Mouse (Mus musculus) myocyte (in vitro differentiated cells): ENCODE measurements around the gene Gm45844. TPM values are rescaled to one million over a fixed set of nuclear protein-coding genes. Genes with fewer than 3 reads are reported as not detected.
"Not testable (repeated sequence)": the region's sequence is repeated elsewhere in the genome, so short reads cannot be mapped to it uniquely, and the experiment has no call there.

ENCODE experiments used
- H3K27me3 ChIP-seq: one replicate; pipeline ENCODE4 v1.6.1; 2011; ENCODE audit not compliant: control insufficient read depth, insufficient read depth, insufficient read length
- H3K36me3 ChIP-seq: one replicate; pipeline ENCODE4 v1.6.1; 2011; ENCODE audit not compliant: control insufficient read depth, insufficient read depth
- H3K4me2 ChIP-seq: one replicate; pipeline ENCODE4 v1.6.1; 2011; ENCODE audit warnings: low read depth, control low read depth
- H3K4me3 ChIP-seq: one replicate; pipeline ENCODE4 v1.5.1; 2011; ENCODE audit warnings: mild to moderate bottlenecking, control low read depth, moderate library complexity
- H3K79me2 ChIP-seq: one replicate; pipeline ENCODE4 v1.6.1; 2011; ENCODE audit not compliant: control insufficient read depth, insufficient read depth
- H3ac ChIP-seq: one replicate; pipeline ENCODE4 v1.6.1; 2011; ENCODE audit not compliant: control insufficient read depth, insufficient read length
- CEBPB ChIP-seq: IDR thresholded peaks from 2 replicates; pipeline ENCODE4 v1.6.1; 2011; ENCODE audit warnings: mild to moderate bottlenecking, moderate library complexity; ENCODE audit not compliant: poor library complexity, insufficient read depth, severe bottlenecking
- E2F4 ChIP-seq: IDR thresholded peaks from one replicate; pipeline ENCODE4 v1.6.1; 2011; ENCODE audit warnings: mild to moderate bottlenecking, control low read depth, moderate library complexity; ENCODE audit not compliant: insufficient read depth
- MAX ChIP-seq: IDR thresholded peaks from one replicate; pipeline ENCODE4 v1.6.1; 2011; ENCODE audit warnings: low read depth, mild to moderate bottlenecking, control low read depth
- MYOD1 ChIP-seq, 3 experiments: IDR thresholded peaks; one replicate each; pipeline ENCODE4 v1.6.1; 2011; ENCODE audit warnings: control low read depth in 2 of 3, low read depth in 2 of 3, mild to moderate bottlenecking in 2 of 3, moderate library complexity in 1 of 3; ENCODE audit not compliant: insufficient read length in 2 of 3, control insufficient read depth in 1 of 3
- MYOG ChIP-seq, 3 experiments: IDR thresholded peaks; one replicate each; pipeline ENCODE4 v1.6.1; 2011; ENCODE audit warnings: control low read depth in 2 of 3, low read depth in 2 of 3, mild to moderate bottlenecking in 2 of 3; ENCODE audit not compliant: insufficient read length in 2 of 3, control insufficient read depth in 1 of 3, insufficient read depth in 1 of 3
- POLR2A ChIP-seq: IDR thresholded peaks from one replicate; pipeline ENCODE4 v1.6.1; 2011; ENCODE audit warnings: low read depth, mild to moderate bottlenecking, control low read depth, moderate library complexity; ENCODE audit not compliant: insufficient read length
- POLR2AphosphoS2 ChIP-seq: IDR thresholded peaks from one replicate; pipeline ENCODE4 v1.6.1; 2011; ENCODE audit warnings: low read depth, control low read depth; ENCODE audit not compliant: insufficient read length
- REST ChIP-seq: IDR thresholded peaks from one replicate; pipeline ENCODE4 v1.6.1; 2011; ENCODE audit warnings: mild to moderate bottlenecking, control low read depth, moderate library complexity; ENCODE audit not compliant: insufficient read depth, insufficient read length
- SRF ChIP-seq: IDR thresholded peaks from one replicate; pipeline ENCODE4 v1.6.1; 2011; ENCODE audit warnings: low read depth; ENCODE audit not compliant: control insufficient read depth, insufficient read length
- TCF12 ChIP-seq: IDR thresholded peaks from one replicate; pipeline ENCODE4 v1.6.1; 2011; ENCODE audit warnings: mild to moderate bottlenecking, control low read depth; ENCODE audit not compliant: poor library complexity, insufficient read depth, severe bottlenecking
- TCF3 ChIP-seq: IDR thresholded peaks from one replicate; pipeline ENCODE4 v1.6.1; 2011; ENCODE audit warnings: low read depth, control low read depth; ENCODE audit not compliant: insufficient read length
- USF1 ChIP-seq: IDR thresholded peaks from one replicate; pipeline ENCODE4 v1.6.1; 2011; ENCODE audit warnings: low read depth, mild to moderate bottlenecking, control low read depth, moderate library complexity
- polyA plus RNA-seq: library from polyadenylated mRNA; unstranded; fragments of >200 nt; fragmentation: generic; extraction: Trizol; gene quantifications from one replicate; pipeline ENCODE4 v1.2.1, GENCODE M21; 2012; ENCODE audit warnings: missing spikeins

Gm45844 gene
- polyA plus RNA-seq: 0.59 TPM

GRCm38 (mm10) chr7:7277966-7278567, at the start of gene Gm45844:
Gm45844 (minus strand) TSS chr7:7278289.
- not testable (repeated sequence) for H3ac ChIP-seq, H3K27me3 ChIP-seq, H3K36me3 ChIP-seq, H3K79me2 ChIP-seq, H3K4me3 ChIP-seq
- H3K4me2 ChIP-seq: peak within 1 kb of the TSS; percentile 12

- Histone ChIP-seq H3K4me3 (no peak overlapping the region), H3K4me2 (no peak overlapping the region), H3K79me2 (no peaks in the 10 kb centered on the region), H3K36me3 (peaks cover 22% of the 10 kb centered on the region), H3K27me3 (no peaks in the 10 kb centered on the region), H3ac (no peak overlapping the region)
- TF ChIP-seq SRF: no peak
- no peak for TF ChIP-seq E2F4
- TF ChIP-seq POLR2A: no peak
- TF ChIP-seq TCF12: no peak
- TF ChIP-seq CEBPB: no peak
- no peak for TF ChIP-seq POLR2AphosphoS2
- no peak for TF ChIP-seq MYOD1 (IDR thresholded peaks at IDR 0.05; ENCODE audit: control insufficient read depth in 1 of 3, insufficient read length in 2 of 3, low read depth in 2 of 3)
- TF ChIP-seq TCF3: no peak
- no peak for TF ChIP-seq USF1
- TF ChIP-seq MYOG (IDR thresholded peaks at IDR 0.05; ENCODE audit: control insufficient read depth in 1 of 3, insufficient read depth in 1 of 3, insufficient read length in 2 of 3, low read depth in 2 of 3): no peak
- no peak for TF ChIP-seq MAX
- no peak for TF ChIP-seq REST
These were observed 17.5 kb upstream of the Gm45844 start for GRCm38 (mm10) chr7:7295595-7295994.

- H3K4me2 ChIP-seq: no peak overlapping the region
- H3ac ChIP-seq: no peak overlapping the region
- peaks cover 31% of the 10 kb centered on the region for H3K36me3 ChIP-seq
- H3K79me2 ChIP-seq: no peaks in the 10 kb centered on the region
- no peaks in the 10 kb centered on the region for H3K27me3 ChIP-seq
- H3K4me3 ChIP-seq: no peak overlapping the region
- TF ChIP-seq MYOG (IDR thresholded peaks at IDR 0.05; ENCODE audit: control insufficient read depth in 1 of 3, insufficient read depth in 1 of 3, insufficient read length in 2 of 3, low read depth in 2 of 3) (no peak), POLR2A (no peak), SRF (no peak), POLR2AphosphoS2 (no peak), USF1 (no peak), MYOD1 (IDR thresholded peaks at IDR 0.05; ENCODE audit: control insufficient read depth in 1 of 3, insufficient read length in 2 of 3, low read depth in 2 of 3) (no peak), E2F4 (no peak), MAX (no peak), REST (no peak), CEBPB (no peak), TCF3 (no peak), TCF12 (no peak)
These were observed 3.3 kb upstream of the Gm45844 start for GRCm38 (mm10) chr7:7281383-7281782.

GRCm38 (mm10) chr7:7277556-7277955, 533 bp downstream of the Gm45844 start:
- H3K27me3 ChIP-seq, H3K4me3 ChIP-seq, H3K79me2 ChIP-seq, H3K36me3 ChIP-seq, H3ac ChIP-seq: not testable (repeated sequence)
- H3K4me2 ChIP-seq: peak overlapping the region; percentile 12

GRCm38 (mm10) chr7:7247228-7247627, 30.9 kb downstream of the Gm45844 start, which contains the start of gene Vmn2r29:
Vmn2r29 (minus strand) TSS chr7:7247328.
- not testable (repeated sequence) for H3K27me3 ChIP-seq, H3K36me3 ChIP-seq, H3K4me3 ChIP-seq, H3ac ChIP-seq, H3K4me2 ChIP-seq, H3K79me2 ChIP-seq

GRCm38 (mm10) chr7:7209313-7210151, 68.6 kb downstream of the Gm45844 start, which contains the start of gene Zfp772:
Zfp772 (minus strand) TSS chr7:7209998.
- Histone ChIP-seq H3K4me3 (peak within 1 kb of the TSS; percentile 33), H3K4me2 (peak within 1 kb of the TSS; percentile 81)
- not testable (repeated sequence) for H3K79me2 ChIP-seq, H3ac ChIP-seq, H3K36me3 ChIP-seq, H3K27me3 ChIP-seq
